Mouse (Mus musculus): ENCODE measurements around the gene Gm49333.

Gm49333 gene

DNA sequence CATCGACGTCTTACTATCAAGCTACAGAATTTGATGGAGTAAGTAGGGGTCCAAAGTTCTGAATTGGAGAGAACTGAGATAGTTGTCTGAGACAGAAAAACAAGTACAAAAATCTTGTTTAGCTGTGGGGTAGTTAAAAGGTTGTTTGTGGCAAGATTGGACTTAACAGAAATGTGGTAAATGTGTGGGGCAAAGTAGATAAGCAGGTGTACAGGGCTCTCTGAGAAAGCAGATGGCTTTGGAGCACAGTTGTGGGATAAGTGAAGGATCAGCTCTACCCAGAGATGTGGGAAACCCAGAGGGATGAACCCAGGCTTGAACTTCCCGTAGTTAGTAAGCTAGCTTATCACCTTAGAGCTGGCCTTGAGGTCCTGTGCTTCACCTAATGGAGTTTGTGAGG, 79.4 kb downstream of the Gm49333 start:
- no peak for DNase-seq (ENCODE audit: low spot score)

DNA sequence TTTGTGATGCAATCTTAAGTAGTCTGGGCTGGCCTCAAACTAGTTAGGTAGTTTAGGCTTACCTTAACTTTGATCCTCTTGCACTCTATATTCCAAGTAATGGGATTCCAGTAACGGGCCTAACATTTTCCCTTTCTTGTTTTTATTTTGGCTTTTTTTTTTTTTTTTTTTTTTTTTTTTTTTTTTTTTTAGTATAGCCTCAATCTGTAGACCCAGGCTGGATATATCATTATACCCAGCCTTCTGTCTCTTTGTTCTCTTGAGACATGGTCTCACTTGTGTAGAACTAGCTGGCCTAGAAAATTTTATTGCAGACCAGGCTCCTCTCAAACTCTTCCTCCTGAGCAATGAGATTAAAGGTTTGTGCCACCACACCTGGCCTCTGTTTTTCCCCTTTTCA, 80.2 kb downstream of the Gm49333 start:
- no peak for DNase-seq (ENCODE audit: low spot score)

GRCm38 (mm10) chr16:20692241-20692965, 81.0 kb downstream of the Gm49333 start:
- DNase-seq (ENCODE audit: low spot score) = no peak

GRCm38 (mm10) chr16:20693111-20693701, 81.8 kb downstream of the Gm49333 start, which contains the start of gene Fam131a:
TSS of gene Fam131a (plus strand) at chr16:20693241.
- no peak for DNase-seq (ENCODE audit: low spot score)

DNA sequence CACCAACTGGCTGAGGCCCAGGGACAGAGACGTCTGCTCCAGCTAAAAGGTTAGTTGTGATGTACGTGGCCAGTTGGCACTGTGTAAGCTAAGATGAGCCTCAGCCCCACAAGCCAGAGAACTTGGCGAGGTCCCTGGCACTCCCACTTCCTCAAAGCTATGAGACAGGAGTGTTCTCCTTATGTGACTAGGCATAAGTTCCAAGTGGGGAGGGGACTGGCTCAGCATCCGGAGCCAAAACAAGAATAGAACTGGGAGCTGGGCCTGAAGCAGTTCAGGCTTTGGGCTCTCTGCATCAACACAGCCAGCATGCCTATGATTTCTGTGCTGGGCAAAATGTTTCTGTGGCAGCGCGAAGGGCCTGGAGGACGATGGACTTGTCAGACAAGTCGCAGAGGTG, 83.4 kb downstream of the Gm49333 start:
- DNase-seq (ENCODE audit: low spot score) = no peak

All from spleen, adult 12 weeks (tissue).